Mouse (Mus musculus): Measurements from ENCODE around the gene Hddc3. TPM values are rescaled to one million over a fixed set of nuclear protein-coding genes. Genes with fewer than 3 reads are reported as not detected.

The Hddc3 gene
- polyA plus RNA-seq, 1 experiment from 2014 or later = 25.6 TPM

DNA sequence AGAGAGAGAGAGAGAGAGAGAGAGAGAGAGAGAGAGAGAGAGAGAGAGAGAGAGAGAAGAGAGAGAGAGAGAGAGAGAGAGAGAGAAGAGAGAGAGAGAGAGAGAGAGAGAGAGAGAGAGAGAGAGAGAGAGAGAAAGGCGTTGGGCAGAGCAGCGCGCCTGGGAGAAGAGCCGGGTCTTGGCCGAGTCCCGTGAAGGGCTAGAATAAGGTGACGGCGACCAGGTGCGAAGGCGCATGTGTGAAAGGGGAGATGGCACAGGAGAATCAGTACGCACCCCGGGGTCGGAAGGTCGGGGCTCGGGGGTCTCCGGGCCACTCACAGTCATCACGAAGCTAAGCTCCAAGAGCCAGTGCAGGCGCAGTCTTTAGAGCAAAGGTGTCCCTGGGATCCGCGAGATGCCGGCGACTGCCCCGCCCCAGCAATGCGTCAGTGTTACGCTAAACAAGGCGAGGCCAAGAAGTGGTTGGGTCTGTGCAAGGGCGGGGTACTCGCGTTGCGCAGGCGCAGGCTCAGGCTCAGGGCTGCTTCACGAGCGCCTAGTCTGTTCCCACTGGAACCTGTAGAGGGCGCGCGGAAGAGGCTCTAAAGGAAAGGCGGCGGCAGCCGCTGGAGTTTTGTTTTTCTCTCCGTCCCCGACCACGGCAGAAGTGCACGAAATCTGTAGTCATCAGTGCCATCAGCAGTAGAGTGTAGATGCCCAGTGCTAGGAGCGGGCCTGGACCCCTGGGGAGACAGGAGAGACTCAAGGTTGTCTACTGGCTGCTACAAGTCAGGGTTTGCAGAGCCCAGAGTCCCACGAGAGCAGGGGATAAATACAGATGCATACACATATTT lies 2.9 kb upstream of the Hddc3 start:
- DNase-seq (ENCODE audit: low spot score) = peak; percentile 97
- 1% methylated on average over 45 of the region's 45 CpGs for WGBS
- Histone ChIP-seq H3K9me3 (replicated peaks) (no peaks in the 10 kb centered on the region), H3K4me3 (peak overlapping the region; percentile 71), H3K27ac (peak overlapping the region; percentile 82), H3K36me3 (peaks cover 30% of the 10 kb centered on the region), H3K4me1 (peaks cover 42% of the 10 kb centered on the region), H3K27me3 (ENCODE audit: low read depth, poor library complexity, severe bottlenecking) (peaks cover 7% of the 10 kb centered on the region; the same call in 1 of the 2 replicates)

DNA sequence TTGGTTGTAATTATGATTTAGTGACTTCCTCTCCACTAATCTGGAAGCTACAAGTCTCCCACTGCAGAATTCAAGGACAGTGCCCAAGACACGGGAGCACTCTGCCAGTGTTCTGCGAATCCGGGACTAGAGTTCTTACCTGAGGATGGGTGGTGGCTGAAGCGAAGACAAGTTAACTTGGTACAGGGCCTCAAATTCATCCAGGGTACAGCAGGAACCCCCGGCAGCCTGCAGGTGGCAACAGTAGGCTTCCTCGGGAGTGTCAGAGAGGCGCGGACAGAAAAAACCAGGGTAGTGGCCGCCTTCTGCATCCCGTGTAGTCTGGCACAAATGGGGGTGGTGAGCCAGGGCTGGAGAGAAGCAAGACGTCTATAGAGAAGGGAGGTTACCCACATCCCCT lies 2.1 kb upstream of the Hddc3 start, which contains the start of gene Unc45a:
TSS of gene Unc45a (minus strand) at position 213 of the 400 bp plus-strand sequence.
- peak; percentile 80 for DNase-seq (ENCODE audit: low spot score)
- Histone ChIP-seq H3K36me3 (peaks cover 28% of the 10 kb centered on the region), H3K27me3 (ENCODE audit: low read depth, poor library complexity, severe bottlenecking) (peaks cover 7% of the 10 kb centered on the region; the same call in 1 of the 2 replicates), H3K27ac (peak within 1 kb of the TSS; percentile 82), H3K4me1 (peaks cover 42% of the 10 kb centered on the region), H3K4me3 (peak within 1 kb of the TSS; percentile 71), H3K9me3 (replicated peaks) (no peaks in the 10 kb centered on the region; the same call in 1 of the 2 replicates)
- WGBS = 2% methylated on average over 11 of the region's 11 CpGs

DNA sequence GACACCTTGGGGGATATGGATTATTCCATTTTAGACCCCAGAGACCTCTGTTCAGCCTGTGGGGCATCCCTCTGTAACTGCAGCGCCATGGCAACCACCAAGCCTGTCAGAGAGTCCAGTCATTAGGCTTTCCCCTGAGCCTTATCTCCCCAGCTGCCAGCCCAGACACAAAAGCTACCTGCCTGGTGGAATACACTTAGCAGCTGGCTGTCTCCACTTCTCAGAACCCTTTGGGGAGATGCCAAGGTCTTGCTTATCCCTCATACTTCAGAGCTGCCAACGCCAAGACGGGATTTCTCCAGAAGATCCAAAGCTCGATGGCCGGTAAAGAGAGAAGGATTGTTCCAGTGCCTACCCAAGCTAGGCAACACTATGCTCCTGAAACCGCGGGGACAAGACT lies 1.1 kb upstream of the Hddc3 start:
- H3K9me3 ChIP-seq (replicated peaks) = no peaks in the 10 kb centered on the region; the same call in 1 of the 2 replicates
- 83% methylated on average over 7 of the region's 7 CpGs for WGBS
- peaks cover 23% of the 10 kb centered on the region for H3K36me3 ChIP-seq
- H3K27me3 ChIP-seq (ENCODE audit: low read depth, poor library complexity, severe bottlenecking) = peaks cover 7% of the 10 kb centered on the region; the same call in 1 of the 2 replicates
- no peak overlapping the region for H3K27ac ChIP-seq
- DNase-seq (ENCODE audit: low spot score) = no peak
- H3K4me3 ChIP-seq = no peak overlapping the region
- H3K4me1 ChIP-seq = peaks cover 44% of the 10 kb centered on the region

DNA sequence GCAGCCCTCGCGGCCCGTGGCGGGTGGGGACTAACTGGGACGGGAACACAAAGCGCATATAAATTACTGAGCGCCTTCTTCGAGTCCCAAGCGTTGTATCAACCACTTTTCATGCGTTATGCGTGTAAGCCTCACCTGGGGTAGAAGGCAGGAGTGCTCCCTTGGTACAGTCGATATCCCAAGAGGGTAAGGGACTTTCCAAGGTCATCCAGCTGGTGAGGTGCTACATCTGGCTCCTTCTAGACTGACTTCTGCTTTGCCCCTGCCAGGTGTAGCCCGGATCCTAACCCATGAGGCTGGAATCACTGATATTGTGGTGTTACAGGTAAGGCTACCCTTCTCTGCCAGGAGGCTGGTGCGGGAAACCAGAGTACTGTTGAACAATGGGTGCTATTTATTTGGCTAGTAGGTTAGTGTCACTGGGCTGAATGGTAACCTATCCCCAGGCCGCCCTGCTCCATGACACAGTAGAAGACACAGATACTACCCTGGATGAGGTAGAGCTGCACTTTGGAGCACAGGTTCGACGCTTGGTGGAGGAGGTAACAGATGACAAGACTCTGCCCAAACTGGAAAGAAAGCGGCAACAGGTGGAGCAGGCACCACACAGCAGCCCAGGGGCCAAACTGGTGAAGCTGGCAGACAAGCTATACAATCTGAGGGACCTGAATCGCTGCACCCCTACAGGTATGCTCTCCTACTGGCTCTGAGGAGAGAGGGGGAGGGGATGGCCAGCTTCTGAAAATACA lies 540 bp downstream of the Hddc3 start:
- Histone ChIP-seq H3K9me3 (replicated peaks) (no peaks in the 10 kb centered on the region; the same call in 1 of the 2 replicates), H3K27ac (peak overlapping the region; percentile 93), H3K36me3 (peaks cover 10% of the 10 kb centered on the region), H3K4me3 (peak overlapping the region; percentile 71), H3K4me1 (peaks cover 59% of the 10 kb centered on the region), H3K27me3 (ENCODE audit: low read depth, poor library complexity, severe bottlenecking) (peaks cover 7% of the 10 kb centered on the region; the same call in 1 of the 2 replicates)
- 26% methylated on average over 19 of the region's 19 CpGs for WGBS
- no peak for DNase-seq (ENCODE audit: low spot score)

DNA sequence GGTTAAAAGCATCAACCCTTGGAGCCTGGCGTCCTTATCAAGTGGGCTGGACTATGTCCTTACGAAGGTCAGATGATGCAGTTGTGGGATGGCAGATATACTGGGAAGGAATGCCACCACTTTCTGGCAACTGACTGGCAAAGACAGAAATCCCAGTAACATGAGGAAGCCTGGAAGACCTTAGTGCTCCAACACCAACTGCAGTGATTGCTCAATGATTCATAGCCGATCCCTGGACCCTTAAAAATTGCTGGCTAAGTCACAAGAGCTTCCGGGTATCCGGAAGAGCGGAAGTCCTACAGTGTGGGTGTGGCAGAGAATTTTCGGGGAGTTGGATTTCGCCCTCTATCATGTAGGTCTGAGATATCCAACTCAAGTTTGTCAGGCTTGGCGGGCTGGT lies 3.3 kb downstream of the Hddc3 start:
- Histone ChIP-seq H3K4me1 (peaks cover 40% of the 10 kb centered on the region), H3K9me3 (replicated peaks) (no peaks in the 10 kb centered on the region; the same call in 1 of the 2 replicates), H3K36me3 (peaks cover 24% of the 10 kb centered on the region), H3K27me3 (ENCODE audit: low read depth, poor library complexity, severe bottlenecking) (peaks cover 7% of the 10 kb centered on the region; the same call in 1 of the 2 replicates), H3K4me3 (no peak overlapping the region), H3K27ac (no peak overlapping the region)
- no peak for DNase-seq (ENCODE audit: low spot score)
- 93% methylated on average over 9 of the region's 9 CpGs for WGBS

DNA sequence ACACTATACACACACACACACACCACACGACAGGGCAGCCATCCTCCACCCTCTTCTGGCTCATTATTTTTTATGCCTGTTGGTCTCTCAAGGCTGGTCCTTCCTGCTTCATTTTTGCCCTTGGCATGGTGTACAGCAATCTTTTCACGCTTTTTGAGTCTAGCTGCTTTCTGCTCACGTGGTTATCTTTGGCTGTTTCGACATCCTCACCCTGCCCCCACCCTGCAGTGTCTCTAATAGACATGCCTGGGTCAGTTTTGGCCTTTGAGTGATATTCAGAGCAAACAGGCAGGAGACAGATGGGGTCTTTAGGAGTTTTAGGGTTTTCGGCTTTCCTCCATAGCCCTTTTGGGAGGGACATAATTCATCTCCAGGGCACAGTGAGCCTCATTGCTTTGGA lies 3.9 kb downstream of the Hddc3 start:
- DNase-seq (ENCODE audit: low spot score) = no peak
- Histone ChIP-seq H3K27ac (peak overlapping the region; percentile 3; the same call in 1 of the 2 replicates), H3K4me3 (no peak overlapping the region), H3K27me3 (ENCODE audit: low read depth, poor library complexity, severe bottlenecking) (peaks cover 5% of the 10 kb centered on the region; the same call in 1 of the 2 replicates), H3K36me3 (peaks cover 29% of the 10 kb centered on the region), H3K4me1 (peaks cover 35% of the 10 kb centered on the region), H3K9me3 (replicated peaks) (no peaks in the 10 kb centered on the region; the same call in 1 of the 2 replicates)
- WGBS = 91% methylated on average over 5 of the region's 5 CpGs

DNA sequence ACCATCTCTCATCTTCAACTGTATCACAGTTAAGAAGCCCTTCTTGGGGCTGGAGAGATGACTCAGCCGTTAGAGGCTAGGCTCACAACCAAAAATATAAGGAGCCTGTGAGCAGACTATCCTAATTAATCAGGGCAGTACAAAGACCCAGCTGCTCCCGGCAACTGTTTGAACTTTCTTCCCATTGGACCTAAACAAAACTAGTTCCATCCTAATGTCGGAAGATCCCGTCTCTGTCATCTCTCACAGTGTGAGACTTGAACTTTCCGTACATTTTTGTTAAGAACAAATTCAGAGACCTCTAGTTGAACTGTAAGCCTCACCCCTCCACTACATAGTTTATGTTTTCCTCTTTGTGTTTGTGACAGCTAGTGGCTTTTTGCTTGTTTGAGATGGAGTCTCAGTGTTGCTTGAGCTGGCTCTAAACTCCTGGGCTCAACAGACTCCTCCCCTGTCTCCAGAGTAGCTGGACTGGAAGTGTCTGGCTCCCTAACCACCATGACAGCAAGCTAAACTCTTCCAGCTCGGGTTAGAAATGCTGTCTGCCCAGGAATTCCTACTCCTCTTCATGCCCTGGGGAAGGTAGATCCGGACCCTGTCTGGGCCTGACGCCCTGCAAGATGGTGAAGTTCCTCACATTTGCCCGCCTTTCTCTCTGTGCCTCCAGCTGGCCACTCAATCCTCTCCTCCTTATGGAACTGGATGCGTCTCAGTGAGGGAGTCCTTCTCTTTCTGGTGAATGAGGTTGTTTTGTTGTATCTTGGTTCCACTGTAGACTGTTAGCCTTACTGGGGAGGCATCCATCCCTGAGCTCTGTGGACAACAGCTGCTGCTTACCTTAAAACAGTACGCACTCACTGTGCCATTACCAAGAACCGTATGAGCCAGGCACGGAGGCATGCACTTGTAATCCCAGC lies 5.0 kb downstream of the Hddc3 start:
- Histone ChIP-seq H3K27me3 (ENCODE audit: low read depth, poor library complexity, severe bottlenecking) (no peaks in the 10 kb centered on the region), H3K4me3 (no peak overlapping the region), H3K36me3 (peaks cover 39% of the 10 kb centered on the region), H3K27ac (peak overlapping the region; percentile 3; the same call in 1 of the 2 replicates), H3K4me1 (peaks cover 26% of the 10 kb centered on the region), H3K9me3 (replicated peaks) (no peaks in the 10 kb centered on the region; the same call in 1 of the 2 replicates)
- DNase-seq (ENCODE audit: low spot score) = no peak
- WGBS = 70% methylated on average over 13 of the region's 13 CpGs

DNA sequence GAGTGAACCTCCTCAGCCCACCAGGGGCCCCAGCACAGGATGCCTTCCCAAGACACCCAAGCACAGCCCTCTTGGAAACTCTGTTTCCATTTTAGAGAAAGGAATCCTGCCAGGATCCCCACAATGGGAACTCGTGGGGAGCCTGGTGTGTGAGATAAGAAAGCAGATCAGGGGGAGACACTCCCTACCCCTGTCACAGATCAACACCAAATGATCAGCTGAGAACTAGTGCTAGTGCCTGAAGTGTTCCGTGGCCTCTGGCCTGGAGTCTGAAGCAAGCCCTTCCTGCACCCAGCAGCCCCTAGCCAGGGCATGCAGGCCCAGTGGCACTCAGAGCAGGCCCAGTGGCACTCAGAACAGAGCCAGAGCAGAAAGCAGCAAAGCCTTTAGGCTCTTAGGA lies 7.9 kb downstream of the Hddc3 start:
- peaks cover 17% of the 10 kb centered on the region for H3K4me1 ChIP-seq
- no peaks in the 10 kb centered on the region for H3K27me3 ChIP-seq (ENCODE audit: low read depth, poor library complexity, severe bottlenecking)
- 80% methylated on average over 2 of the region's 2 CpGs for WGBS
- no peak overlapping the region for H3K4me3 ChIP-seq
- no peak for DNase-seq (ENCODE audit: low spot score)
- no peak overlapping the region for H3K27ac ChIP-seq
- peaks cover 57% of the 10 kb centered on the region for H3K36me3 ChIP-seq
- H3K9me3 ChIP-seq (replicated peaks) = no peaks in the 10 kb centered on the region

DNA sequence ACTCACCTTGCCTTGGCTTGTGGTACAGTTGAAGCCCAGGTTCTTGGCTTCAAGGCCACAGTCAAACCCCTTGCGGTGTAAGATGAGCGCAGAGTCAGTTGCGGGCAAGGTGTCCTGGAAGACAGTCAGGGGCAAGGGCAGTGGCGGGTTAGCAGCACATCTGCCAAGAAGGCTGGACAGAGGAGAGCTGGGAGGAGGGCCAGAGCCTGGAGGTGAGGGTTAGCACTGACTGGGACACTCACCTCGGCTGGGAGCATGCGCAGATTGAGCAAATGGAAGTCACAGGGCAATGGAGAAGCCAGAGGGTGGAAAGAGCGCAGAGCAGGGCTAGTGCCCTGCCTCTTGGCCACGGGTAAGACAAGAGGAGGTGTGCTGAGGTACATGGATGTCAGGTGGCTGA lies 10.0 kb downstream of the Hddc3 start:
- no peaks in the 10 kb centered on the region for H3K9me3 ChIP-seq (replicated peaks)
- peaks cover 73% of the 10 kb centered on the region for H3K36me3 ChIP-seq
- peaks cover 4% of the 10 kb centered on the region for H3K4me1 ChIP-seq
- no peak overlapping the region for H3K4me3 ChIP-seq
- H3K27ac ChIP-seq = no peak overlapping the region
- 93% methylated on average over 8 of the region's 8 CpGs for WGBS
- no peaks in the 10 kb centered on the region for H3K27me3 ChIP-seq (ENCODE audit: low read depth, poor library complexity, severe bottlenecking)
- no peak for DNase-seq (ENCODE audit: low spot score)

DNA sequence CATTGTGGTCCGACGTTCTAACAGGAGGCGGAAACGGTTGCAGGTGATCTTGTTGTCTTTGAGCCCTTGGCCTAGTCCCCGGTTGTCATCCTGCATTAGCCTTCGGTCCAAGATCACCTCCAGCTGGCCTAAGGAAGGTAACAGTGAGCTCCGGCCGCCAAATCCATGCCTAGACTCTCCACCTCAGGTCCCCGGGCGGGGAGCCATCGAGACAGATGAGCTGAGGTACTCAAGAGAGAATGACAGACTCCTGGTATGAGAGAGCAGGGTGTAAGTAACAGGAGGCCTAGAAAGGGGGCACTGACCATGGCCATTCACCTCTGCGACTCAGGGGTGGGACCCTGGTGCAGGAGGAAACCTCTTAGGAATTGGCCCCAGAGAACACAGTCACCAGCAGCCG lies 13.4 kb downstream of the Hddc3 start:
- WGBS = 92% methylated on average over 13 of the region's 13 CpGs
- no peak overlapping the region for H3K27ac ChIP-seq
- no peaks in the 10 kb centered on the region for H3K4me1 ChIP-seq
- no peaks in the 10 kb centered on the region for H3K9me3 ChIP-seq (replicated peaks)
- DNase-seq (ENCODE audit: low spot score) = no peak
- H3K27me3 ChIP-seq (ENCODE audit: low read depth, poor library complexity, severe bottlenecking) = no peaks in the 10 kb centered on the region
- H3K4me3 ChIP-seq = no peak overlapping the region
- H3K36me3 ChIP-seq = peaks cover 92% of the 10 kb centered on the region

DNA sequence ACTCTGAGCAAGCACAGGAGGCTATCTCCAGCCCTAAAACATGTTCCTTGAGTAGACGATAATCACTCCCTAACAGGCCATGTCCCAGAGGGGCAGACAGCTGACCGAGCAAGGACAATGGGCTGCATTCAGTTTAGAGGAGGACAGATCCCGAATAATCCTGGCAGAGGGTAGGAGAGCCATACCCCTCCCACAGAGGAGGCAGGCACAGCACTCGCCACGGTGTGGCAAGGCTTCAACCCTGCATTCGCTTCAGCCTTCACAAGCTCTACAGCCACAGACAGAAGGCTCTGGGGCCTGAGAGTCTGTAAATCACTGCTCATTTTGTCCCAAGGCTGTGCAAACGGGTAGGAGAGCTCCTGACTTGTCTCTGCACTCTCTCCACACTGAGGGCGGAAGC lies 14.3 kb downstream of the Hddc3 start:
- Histone ChIP-seq H3K4me3 (no peak overlapping the region), H3K9me3 (replicated peaks) (no peaks in the 10 kb centered on the region), H3K27me3 (ENCODE audit: low read depth, poor library complexity, severe bottlenecking) (no peaks in the 10 kb centered on the region), H3K36me3 (peaks cover 94% of the 10 kb centered on the region), H3K4me1 (no peaks in the 10 kb centered on the region), H3K27ac (no peak overlapping the region)
- 79% methylated on average over 8 of the region's 8 CpGs for WGBS
- no peak for DNase-seq (ENCODE audit: low spot score)

DNA sequence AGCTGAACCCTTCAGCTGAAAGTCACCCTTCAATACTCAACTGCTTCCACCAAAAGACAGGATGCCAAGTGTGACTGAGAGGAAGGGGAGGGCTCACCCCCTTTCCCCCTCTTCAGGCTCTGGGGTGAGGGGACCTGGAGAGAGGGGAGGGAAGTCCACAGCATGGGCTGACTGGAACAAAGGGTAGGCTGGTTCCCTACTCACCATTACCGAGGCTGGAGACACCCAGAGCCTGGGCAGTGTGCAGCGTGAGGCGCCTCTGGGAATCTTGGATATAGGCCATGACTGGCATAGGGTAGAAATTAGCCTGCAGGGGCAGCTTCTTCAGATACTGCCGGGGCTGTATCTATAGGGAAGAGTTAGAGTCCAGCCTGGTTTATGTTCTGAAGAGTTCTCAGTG lies 15.1 kb downstream of the Hddc3 start:
- no peak for DNase-seq (ENCODE audit: low spot score)

More for the DNA sequence above, 15.1 kb downstream of the Hddc3 start:
- H3K4me1 ChIP-seq = no peaks in the 10 kb centered on the region
- 89% methylated on average over 4 of the region's 4 CpGs for whole genome bisulfite sequencing
- no peak overlapping the region for H3K27ac ChIP-seq
- peaks cover 94% of the 10 kb centered on the region for H3K36me3 ChIP-seq
- H3K4me3 ChIP-seq = no peak overlapping the region
- no peaks in the 10 kb centered on the region for H3K9me3 ChIP-seq (replicated peaks)
- H3K27me3 ChIP-seq (ENCODE audit: low read depth, poor library complexity, severe bottlenecking) = no peaks in the 10 kb centered on the region

All from limb, embryonic 10.5 days (tissue).